Comparison of ENCODE assay signal across 19 mouse cellular contexts in the genomic region with DNA sequence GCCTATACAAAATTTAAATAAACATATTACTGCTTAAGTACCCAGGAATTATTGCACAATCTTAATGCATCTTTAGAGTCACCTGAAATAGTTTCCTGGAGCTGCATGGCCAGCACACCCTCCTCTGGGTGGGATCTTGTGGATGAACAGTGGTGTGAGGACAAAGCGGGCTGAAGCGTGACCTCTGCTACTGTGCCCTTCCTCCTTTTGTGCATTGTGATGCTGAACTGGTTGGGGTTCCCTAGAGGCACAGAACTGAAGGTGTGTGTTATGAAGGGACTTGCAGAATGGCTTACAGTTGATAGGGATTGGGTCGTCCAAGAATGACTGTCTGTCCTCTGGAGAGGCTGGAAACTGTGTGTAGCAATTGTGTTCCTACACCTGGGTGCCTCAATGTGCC.
"Had no signal": no experiment of that assay in that cellular context is flagged by ENCODE, and none has a peak within 500 bp of the region (broad histone marks: within the 10 kb centered on the region; RNA-seq: fewer than 3 reads in every experiment).

No protein-coding gene starts in this region.

- H3K9me3 ChIP-seq: heart, embryonic 15.5 days; intestine, embryonic 15.5 days; limb, embryonic 15.5 days had no signal

- H3K36me3 ChIP-seq: heart, embryonic 10.5 days; heart, embryonic 13.5 days; heart, embryonic 15.5 days; hindbrain, embryonic 12.5 days; intestine, embryonic 15.5 days; limb, embryonic 13.5 days; limb, embryonic 15.5 days; liver, embryonic 12.5 days had no signal

- H3K27ac ChIP-seq: heart, embryonic 10.5 days; heart, embryonic 13.5 days; heart, embryonic 15.5 days; hindbrain, embryonic 12.5 days; hindbrain, embryonic 14.5 days; intestine, embryonic 15.5 days; layer of hippocampus, adult 2 months; left cerebral cortex, adult 2 months; limb, embryonic 13.5 days; limb, embryonic 15.5 days; liver, embryonic 12.5 days; liver, embryonic 14.5 days had no signal

- H3K9ac ChIP-seq: heart, embryonic 13.5 days; heart, embryonic 15.5 days; hindbrain, embryonic 12.5 days; hindbrain, embryonic 14.5 days; intestine, embryonic 15.5 days; limb, embryonic 13.5 days; limb, embryonic 15.5 days; liver, embryonic 12.5 days; liver, embryonic 14.5 days had no signal

- DNase-seq: gastrocnemius, postnatal 14 days; gastrocnemius, postnatal 36 days; kidney, adult 18-20 months; kidney, adult 8-10 months; kidney, postnatal 10 days; kidney, postnatal 25 days; kidney, postnatal 4 days had no signal

- H3K4me1 ChIP-seq: heart, embryonic 15.5 days; hindbrain, embryonic 12.5 days; intestine, embryonic 15.5 days; limb, embryonic 13.5 days; limb, embryonic 15.5 days; liver, embryonic 12.5 days had no signal

- H3K4me3 ChIP-seq: heart, embryonic 10.5 days; heart, embryonic 13.5 days; heart, embryonic 15.5 days; hindbrain, embryonic 12.5 days; intestine, embryonic 15.5 days; layer of hippocampus, adult 2 months; left cerebral cortex, adult 2 months; limb, embryonic 13.5 days; limb, embryonic 15.5 days; liver, embryonic 12.5 days had no signal

- H3K27me3 ChIP-seq: heart, embryonic 13.5 days; heart, embryonic 15.5 days; hindbrain, embryonic 12.5 days; intestine, embryonic 15.5 days; limb, embryonic 13.5 days; limb, embryonic 15.5 days; liver, embryonic 12.5 days had no signal
